Mouse (Mus musculus): Measurements from ENCODE around the gene Nova2. TPM values are rescaled to one million over a fixed set of nuclear protein-coding genes. Genes with fewer than 3 reads are reported as not detected.

Gene Nova2
- polyA plus RNA-seq, 1 experiment: 52.7 TPM

DNA sequence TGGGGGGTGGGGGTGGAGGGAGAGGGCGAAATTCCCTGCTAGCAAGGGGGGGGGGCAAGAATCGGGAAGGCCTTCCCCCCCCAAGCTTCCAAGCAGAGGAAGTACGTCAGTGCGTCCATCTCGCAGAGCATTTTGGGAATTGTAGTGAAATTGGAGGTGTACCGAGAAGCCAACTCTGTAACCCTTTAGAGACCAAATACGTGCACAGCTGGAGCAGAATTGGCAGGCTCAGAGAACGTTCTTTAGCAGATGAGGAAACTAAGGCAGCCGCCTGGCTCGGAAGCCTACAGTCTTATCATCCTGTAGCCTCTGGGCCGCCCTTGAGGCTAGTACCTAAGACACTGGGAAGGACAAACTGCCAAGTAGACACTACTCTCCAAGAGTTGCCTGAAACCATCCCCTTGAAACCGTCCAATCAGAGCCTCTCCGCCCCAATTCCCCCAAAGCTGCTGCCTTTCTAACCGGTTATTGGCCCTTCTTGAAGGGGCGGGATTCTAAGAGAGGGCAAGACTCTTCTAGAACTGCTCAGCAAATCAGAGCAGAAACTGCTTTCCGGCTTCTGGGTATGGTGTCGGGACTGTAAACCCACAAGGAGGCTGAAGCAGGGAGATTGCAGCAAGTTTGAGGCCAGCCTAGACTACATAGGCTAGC lies 77.3 kb downstream of the Nova2 start:
- TF ChIP-seq CTCF (IDR thresholded peaks at IDR 0.05; ENCODE audit: borderline replicate concordance, extremely low read depth, insufficient read depth, insufficient read length) (no peak), POLR2A (IDR thresholded peaks at IDR 0.05; ENCODE audit: borderline replicate concordance, extremely low read depth, insufficient read depth, insufficient read length, poor library complexity, severe bottlenecking) (0 out of 2 replicates have a peak, but pooled peaks have one; percentile 21)

GRCm38 (mm10) chr7:19003902-19004630 lies 78.4 kb downstream of the Nova2 start, which contains the start of gene Irf2bp1:
TSS of gene Irf2bp1 (plus strand) at chr7:19004044.
- no peak for TF ChIP-seq CTCF (IDR thresholded peaks at IDR 0.05; ENCODE audit: borderline replicate concordance, extremely low read depth, insufficient read depth, insufficient read length)
- peak; percentile 94 for TF ChIP-seq POLR2A (IDR thresholded peaks at IDR 0.05; ENCODE audit: borderline replicate concordance, extremely low read depth, insufficient read depth, insufficient read length, poor library complexity, severe bottlenecking)
- DNase-seq (ENCODE audit: low read depth): peak; percentile 98

More for the DNA sequence above, 77.3 kb downstream of the Nova2 start:
- DNase-seq (ENCODE audit: low read depth): peak; percentile 97

- TF ChIP-seq POLR2A (IDR thresholded peaks at IDR 0.05; ENCODE audit: borderline replicate concordance, extremely low read depth, insufficient read depth, insufficient read length, poor library complexity, severe bottlenecking) (no peak), CTCF (IDR thresholded peaks at IDR 0.05; ENCODE audit: borderline replicate concordance, extremely low read depth, insufficient read depth, insufficient read length) (no peak)
- DNase-seq (ENCODE audit: low read depth): no peak
Measured at GRCm38 (mm10) chr7:19004631-19005079, 79.0 kb downstream of the Nova2 start.

GRCm38 (mm10) chr7:19005417-19006121 lies 79.9 kb downstream of the Nova2 start:
- DNase-seq (ENCODE audit: low read depth): no peak
- TF ChIP-seq CTCF (IDR thresholded peaks at IDR 0.05; ENCODE audit: borderline replicate concordance, extremely low read depth, insufficient read depth, insufficient read length): no peak
- TF ChIP-seq POLR2A (IDR thresholded peaks at IDR 0.05; ENCODE audit: borderline replicate concordance, extremely low read depth, insufficient read depth, insufficient read length, poor library complexity, severe bottlenecking): no peak

DNA sequence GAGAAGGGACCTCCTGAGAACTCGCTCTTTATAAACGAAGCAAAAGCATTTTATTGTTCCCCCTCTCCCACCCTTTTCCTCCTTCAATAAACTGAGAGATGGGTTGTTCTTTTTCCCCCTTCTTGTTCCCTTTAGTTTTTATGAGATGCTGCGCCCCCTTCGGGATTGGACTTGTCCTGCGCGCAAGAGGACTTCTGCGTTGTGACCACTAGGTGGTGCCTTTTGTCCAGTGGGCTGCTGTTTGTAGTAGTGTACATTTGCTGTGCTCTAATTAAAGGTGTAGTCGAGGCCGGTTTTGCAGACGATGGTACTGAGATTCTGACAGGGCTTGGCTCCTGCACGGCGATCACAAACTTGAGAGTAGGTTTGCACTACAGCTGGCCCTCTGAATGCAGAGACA lies 80.8 kb downstream of the Nova2 start:
- peak; percentile 99 for TF ChIP-seq CTCF (IDR thresholded peaks at IDR 0.05; ENCODE audit: borderline replicate concordance, extremely low read depth, insufficient read depth, insufficient read length)
- TF ChIP-seq POLR2A (IDR thresholded peaks at IDR 0.05; ENCODE audit: borderline replicate concordance, extremely low read depth, insufficient read depth, insufficient read length, poor library complexity, severe bottlenecking): no peak
- DNase-seq (ENCODE audit: low read depth): peak; percentile 94

GRCm38 (mm10) chr7:19007026-19007977 lies 81.6 kb downstream of the Nova2 start:
- no peak for DNase-seq (ENCODE audit: low read depth)
- TF ChIP-seq CTCF (IDR thresholded peaks at IDR 0.05; ENCODE audit: borderline replicate concordance, extremely low read depth, insufficient read depth, insufficient read length) (no peak), POLR2A (IDR thresholded peaks at IDR 0.05; ENCODE audit: borderline replicate concordance, extremely low read depth, insufficient read depth, insufficient read length, poor library complexity, severe bottlenecking) (no peak)

- no peak for TF ChIP-seq CTCF (IDR thresholded peaks at IDR 0.05; ENCODE audit: borderline replicate concordance, extremely low read depth, insufficient read depth, insufficient read length)
- TF ChIP-seq POLR2A (IDR thresholded peaks at IDR 0.05; ENCODE audit: borderline replicate concordance, extremely low read depth, insufficient read depth, insufficient read length, poor library complexity, severe bottlenecking): no peak
- DNase-seq (ENCODE audit: low read depth): no peak
Measured at GRCm38 (mm10) chr7:19010581-19010980, 84.9 kb downstream of the Nova2 start.

DNA sequence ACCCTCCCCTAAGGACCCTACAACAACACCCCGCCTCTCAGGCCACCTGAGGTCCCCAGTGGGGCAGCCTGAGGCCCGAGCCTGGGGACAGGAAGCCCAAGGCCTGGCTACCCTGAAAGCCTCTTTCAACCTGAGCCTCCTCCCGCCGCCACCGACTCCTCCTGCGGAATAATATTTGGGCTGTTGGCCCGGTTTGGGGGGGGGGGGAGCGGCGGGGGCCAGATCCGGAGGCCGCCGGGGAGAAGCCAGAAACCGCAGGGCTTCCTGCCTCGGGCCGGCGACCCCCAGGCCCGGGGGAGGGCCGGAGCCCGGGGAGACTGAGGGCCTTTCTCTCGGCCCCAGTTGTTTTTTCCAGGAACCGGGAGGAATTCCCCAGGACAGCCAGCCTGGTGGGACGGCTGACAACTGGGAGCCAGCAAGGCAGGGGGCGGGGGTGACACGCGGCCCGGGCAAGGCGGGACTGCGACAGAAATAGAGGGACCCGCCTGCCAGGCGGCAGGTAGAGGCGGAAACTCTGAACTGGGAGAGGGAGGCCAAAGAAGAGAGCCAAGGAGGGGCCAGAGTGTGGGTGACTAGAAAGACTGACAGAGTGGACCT lies 86.4 kb downstream of the Nova2 start:
- DNase-seq (ENCODE audit: low read depth): no peak
- TF ChIP-seq CTCF (IDR thresholded peaks at IDR 0.05; ENCODE audit: borderline replicate concordance, extremely low read depth, insufficient read depth, insufficient read length): no peak
- TF ChIP-seq POLR2A (IDR thresholded peaks at IDR 0.05; ENCODE audit: borderline replicate concordance, extremely low read depth, insufficient read depth, insufficient read length, poor library complexity, severe bottlenecking): no peak

DNA sequence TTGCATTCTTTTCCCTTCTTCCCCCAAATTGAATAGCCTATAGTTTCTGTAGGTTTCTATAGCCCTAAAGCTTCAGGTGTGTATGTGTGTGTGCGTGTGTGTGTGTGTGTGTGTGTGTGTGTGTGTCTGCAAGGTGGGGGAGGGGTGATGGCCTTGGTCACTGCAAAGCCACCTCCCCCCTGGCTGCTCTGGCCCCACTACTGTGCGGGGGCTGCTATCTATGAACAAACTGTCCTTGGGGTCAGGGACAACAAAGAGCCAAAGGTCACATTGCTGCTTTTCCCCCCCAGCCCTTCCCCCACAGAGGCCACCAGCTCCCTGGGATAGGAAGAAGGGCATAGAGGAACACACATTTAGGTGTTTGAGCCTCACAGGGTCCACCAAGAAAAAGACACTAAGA lies 87.2 kb downstream of the Nova2 start:
- DNase-seq (ENCODE audit: low read depth): no peak
- TF ChIP-seq CTCF (IDR thresholded peaks at IDR 0.05; ENCODE audit: borderline replicate concordance, extremely low read depth, insufficient read depth, insufficient read length): no peak
- no peak for TF ChIP-seq POLR2A (IDR thresholded peaks at IDR 0.05; ENCODE audit: borderline replicate concordance, extremely low read depth, insufficient read depth, insufficient read length, poor library complexity, severe bottlenecking)

- TF ChIP-seq POLR2A (IDR thresholded peaks at IDR 0.05; ENCODE audit: borderline replicate concordance, extremely low read depth, insufficient read depth, insufficient read length, poor library complexity, severe bottlenecking): no peak
- no peak for TF ChIP-seq CTCF (IDR thresholded peaks at IDR 0.05; ENCODE audit: borderline replicate concordance, extremely low read depth, insufficient read depth, insufficient read length)
- no peak for DNase-seq (ENCODE audit: low read depth)
Measured at GRCm38 (mm10) chr7:19014452-19014851, 88.8 kb downstream of the Nova2 start.

Other genes starting within 250 kb of the Nova2 start
- gene Psg20, start 239.7 kb upstream of the Nova2 start, polyA plus RNA-seq (2012; rRNA removed): not detected in 2 replicates
- not detected in 2 replicates for gene Psg22, start 207.8 kb upstream of the Nova2 start, polyA plus RNA-seq (2012; rRNA removed)
- 0.07 TPM in 1 of 2 replicates, not detected in the other for gene Psg19, start 127.4 kb upstream of the Nova2 start, polyA plus RNA-seq (2012; rRNA removed)
- gene Psg17, start 104.3 kb upstream of the Nova2 start, polyA plus RNA-seq (2012; rRNA removed): 0.16 and 0.19 TPM in 2 replicates
- 0.57 and 0.98 TPM in 2 replicates for gene Mill2, start 85.9 kb upstream of the Nova2 start, polyA plus RNA-seq (2012; rRNA removed)
- 8.3 and 8.5 TPM in 2 replicates for gene Pglyrp1, start 54.6 kb upstream of the Nova2 start, polyA plus RNA-seq (2012; rRNA removed)
- 26.5 and 33.3 TPM in 2 replicates for gene Ccdc61, start 15.5 kb upstream of the Nova2 start, polyA plus RNA-seq (2012; rRNA removed)
- 2.1 and 2.7 TPM in 2 replicates for gene Nanos2, start 61.5 kb downstream of the Nova2 start, polyA plus RNA-seq (2012; rRNA removed)
- 14.2 and 16.1 TPM in 2 replicates for gene Mypop, start 65.4 kb downstream of the Nova2 start, polyA plus RNA-seq (2012; rRNA removed)
- 48.9 and 54.6 TPM in 2 replicates for gene Irf2bp1, start 78.2 kb downstream of the Nova2 start, polyA plus RNA-seq (2012; rRNA removed)
- gene Foxa3, start 97.7 kb downstream of the Nova2 start, polyA plus RNA-seq (2012; rRNA removed): not detected in 2 replicates
- 91.6 and 97.6 TPM in 2 replicates for gene Sympk, start 98.5 kb downstream of the Nova2 start, polyA plus RNA-seq (2012; rRNA removed)
- 0.07 TPM in 1 of 2 replicates, not detected in the other for gene Rsph6a, start 128.8 kb downstream of the Nova2 start, polyA plus RNA-seq (2012; rRNA removed)
- gene Dmwd, start 150.3 kb downstream of the Nova2 start, polyA plus RNA-seq (2012; rRNA removed): 178 and 209 TPM in 2 replicates
- gene Dmpk, start 158.0 kb downstream of the Nova2 start, polyA plus RNA-seq (2012; rRNA removed): 67.1 and 74.8 TPM in 2 replicates
- gene Six5, start 168.7 kb downstream of the Nova2 start, polyA plus RNA-seq (2012; rRNA removed): 16.3 and 27.6 TPM in 2 replicates
- gene Gm4969, start 192.5 kb downstream of the Nova2 start, polyA plus RNA-seq (2012; rRNA removed): 5.2 and 5.9 TPM in 2 replicates
- 15.9 and 18.1 TPM in 2 replicates for gene Fbxo46, start 194.0 kb downstream of the Nova2 start, polyA plus RNA-seq (2012; rRNA removed)
- 18.3 and 20.8 TPM in 2 replicates for gene Qpctl, start 223.4 kb downstream of the Nova2 start, polyA plus RNA-seq (2012; rRNA removed)
- gene Snrpd2, start 223.8 kb downstream of the Nova2 start, polyA plus RNA-seq (2012; rRNA removed): 95.5 and 107 TPM in 2 replicates
- 9.6 and 24.5 TPM in 2 replicates for gene Gipr, start 240.2 kb downstream of the Nova2 start, polyA plus RNA-seq (2012; rRNA removed)